Mouse (Mus musculus) ovary, postnatal 36 days (tissue): ENCODE measurements around the gene D630003M21Rik.

Source experiments
- DNase-seq: peaks from one replicate; pipeline ENCODE4 v3.0.0; 2022; ENCODE audit warnings: low spot score, mixed read lengths

D630003M21Rik gene

DNA sequence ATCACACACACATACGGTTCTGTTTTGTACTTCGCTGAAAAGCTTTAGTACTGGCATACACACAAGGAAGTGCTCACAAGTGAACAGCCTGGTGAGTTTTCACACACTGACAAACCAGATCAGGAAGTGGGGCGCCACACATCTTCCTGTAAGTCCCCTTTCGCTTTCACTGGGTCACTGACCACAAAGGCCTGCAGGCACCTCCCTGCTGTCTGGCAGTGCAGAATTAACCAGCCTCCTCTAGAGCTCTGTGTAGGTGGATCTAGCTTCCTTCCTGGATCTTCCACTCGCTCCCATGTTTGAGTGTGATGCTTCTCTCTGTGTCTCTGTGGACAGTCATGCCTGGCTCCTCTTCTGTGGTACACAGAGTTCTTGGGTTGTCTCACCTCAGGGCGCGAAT lies 62.4 kb downstream of the D630003M21Rik start:
- no peak for DNase-seq

DNA sequence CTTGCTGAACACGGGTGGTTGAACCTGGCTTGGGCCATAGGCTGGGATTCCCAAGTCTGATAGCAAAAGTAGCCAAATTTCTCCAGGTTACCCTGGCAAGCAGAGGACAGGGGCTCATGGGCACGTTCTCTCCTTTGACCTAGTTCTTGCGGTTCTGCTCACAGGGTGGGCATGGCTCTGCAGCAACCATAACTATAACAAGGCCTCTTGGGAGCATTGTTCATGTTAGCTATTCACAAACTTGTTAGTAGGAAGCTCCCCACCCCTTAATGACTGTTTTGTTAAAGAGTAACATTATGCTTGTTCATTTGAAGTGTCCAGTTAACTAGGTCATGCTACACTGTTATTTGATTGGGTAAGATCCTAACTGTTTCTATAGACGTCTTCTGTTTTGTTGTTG lies 63.2 kb downstream of the D630003M21Rik start:
- no peak for DNase-seq

DNA sequence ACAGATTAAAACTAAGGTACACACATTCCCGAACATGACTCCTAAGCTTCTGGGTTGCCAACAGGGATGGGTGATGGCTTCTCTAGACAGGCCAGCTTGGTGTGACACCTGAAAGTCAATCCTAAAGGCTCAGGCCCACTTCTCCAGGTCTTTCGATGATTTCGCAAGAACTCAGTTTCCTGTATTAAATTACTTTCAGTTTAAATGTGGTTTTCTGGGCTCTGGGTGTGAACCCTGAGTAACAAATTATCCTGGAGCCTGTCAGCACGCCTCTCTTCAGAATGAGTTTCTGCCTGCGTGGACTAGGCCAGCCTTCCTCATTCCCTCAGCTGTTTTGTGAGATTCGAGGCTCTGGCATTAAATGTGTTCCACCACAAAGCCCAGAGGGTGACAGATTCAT lies 66.0 kb downstream of the D630003M21Rik start:
- DNase-seq = no peak

DNA sequence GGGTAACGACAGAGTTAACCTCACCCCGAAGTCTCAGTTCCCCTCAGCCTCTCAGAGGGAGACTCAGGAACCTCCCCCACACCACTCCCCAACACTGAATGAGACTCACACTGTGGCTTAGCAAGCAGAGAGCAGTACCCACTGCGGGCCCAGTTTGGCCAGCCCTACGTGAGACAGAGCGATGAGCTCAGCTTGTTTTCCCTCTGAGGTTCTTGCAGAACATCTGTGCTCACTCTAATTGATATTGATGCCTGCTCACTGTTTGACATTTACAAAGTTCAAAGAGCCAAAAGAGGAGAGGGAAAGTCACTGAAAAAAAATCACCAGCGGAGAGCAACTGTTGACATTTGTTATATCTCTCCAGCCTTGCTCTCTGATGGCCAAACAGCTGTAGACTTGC lies 67.3 kb downstream of the D630003M21Rik start:
- DNase-seq = no peak

DNA sequence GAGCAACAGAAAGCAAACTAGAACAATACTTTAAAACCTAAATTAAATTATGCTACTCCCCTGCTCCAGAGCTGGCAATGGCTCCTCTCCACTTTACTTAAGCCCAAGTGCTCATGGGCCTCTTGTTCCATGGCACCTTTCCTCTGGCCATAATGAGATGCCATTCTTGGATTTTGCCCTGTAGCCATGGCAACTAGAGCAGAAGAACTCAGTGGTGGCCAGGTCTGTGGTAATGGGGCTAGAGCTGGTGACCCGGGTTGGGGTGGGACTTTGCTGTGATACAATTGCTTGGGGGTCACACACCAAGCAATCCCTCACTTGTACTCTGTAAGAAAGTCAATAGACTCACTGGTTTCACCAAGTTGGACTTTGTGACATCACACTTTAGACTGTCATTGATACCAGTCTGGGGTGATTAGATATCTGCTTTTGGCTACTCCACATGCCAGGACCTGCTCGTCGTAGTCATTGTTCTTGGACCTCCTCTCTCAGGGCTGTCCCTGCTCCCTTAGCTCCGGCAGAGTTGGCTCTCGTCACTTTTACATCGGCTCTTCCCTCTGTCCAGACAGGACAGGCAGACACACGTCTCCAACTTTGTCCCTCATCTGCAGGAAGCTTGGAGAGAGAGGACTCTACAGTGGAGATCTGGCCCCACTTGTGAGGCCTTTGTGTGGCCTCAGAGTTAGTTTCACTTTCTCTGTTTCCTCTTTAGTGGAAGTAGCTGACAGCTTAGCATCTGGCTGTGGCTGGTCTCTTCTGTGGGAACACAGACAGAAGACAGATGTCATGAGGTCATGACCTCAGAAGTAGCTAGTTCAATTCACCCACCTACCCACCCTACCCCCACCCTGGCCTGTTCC lies 69.4 kb downstream of the D630003M21Rik start:
- no peak for DNase-seq

DNA sequence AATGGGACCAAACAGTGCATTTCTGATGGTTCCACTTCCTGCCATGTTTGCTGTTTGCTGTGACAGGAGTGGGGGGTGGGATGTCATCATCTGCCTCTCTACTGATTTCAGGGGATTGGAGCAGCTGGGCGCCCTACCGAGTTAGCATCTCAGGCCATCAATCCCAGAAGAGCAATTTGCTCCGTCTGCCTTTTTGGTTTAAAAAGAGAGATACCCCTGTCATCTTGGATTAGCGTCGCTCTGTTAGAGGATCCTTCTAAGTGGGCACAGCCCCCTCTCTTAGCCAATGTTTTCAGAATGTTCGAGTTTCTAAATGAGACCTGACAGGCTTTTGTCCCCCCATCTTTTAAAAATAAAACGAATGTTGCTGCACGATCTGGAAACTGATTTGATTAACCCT lies 71.4 kb downstream of the D630003M21Rik start:
- no peak for DNase-seq

DNA sequence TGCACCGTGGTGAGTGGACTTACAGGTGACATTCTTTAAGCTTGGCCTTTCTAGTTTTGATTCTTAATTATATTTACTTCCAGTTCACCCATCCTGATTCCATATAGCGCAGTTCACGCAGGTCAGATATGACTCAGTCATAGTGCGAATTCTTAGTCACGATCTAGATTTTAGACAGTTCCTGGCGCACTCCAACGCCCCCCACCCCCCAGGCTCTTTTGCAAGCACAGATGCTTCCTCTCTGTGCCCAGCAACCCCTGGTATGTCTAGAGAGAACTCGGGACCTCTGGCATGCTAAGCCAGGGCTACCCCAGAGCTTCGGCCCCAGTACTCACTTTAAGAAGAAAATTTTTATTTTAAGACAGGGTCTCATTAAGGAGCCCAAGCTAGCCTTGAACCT lies 72.5 kb downstream of the D630003M21Rik start:
- no peak for DNase-seq

DNA sequence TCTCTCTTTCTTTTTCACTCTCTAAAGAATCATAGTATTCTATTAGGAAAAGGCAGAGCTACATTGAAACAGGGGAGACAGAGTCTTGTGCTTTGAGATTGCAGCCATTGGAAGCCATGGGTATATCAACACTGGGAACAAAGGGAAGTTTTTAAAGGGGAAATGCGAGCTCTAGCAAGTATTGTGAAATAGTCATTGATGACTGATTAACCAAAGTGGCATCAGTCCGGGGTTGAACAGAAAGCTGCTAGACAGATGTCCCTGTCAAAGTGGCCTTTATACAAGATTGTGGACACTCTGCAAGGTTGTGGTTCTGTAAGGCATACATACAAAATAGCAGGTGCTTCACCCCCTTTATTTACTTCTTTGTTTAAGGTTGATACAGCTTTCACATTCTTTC lies 73.4 kb downstream of the D630003M21Rik start:
- no peak for DNase-seq

DNA sequence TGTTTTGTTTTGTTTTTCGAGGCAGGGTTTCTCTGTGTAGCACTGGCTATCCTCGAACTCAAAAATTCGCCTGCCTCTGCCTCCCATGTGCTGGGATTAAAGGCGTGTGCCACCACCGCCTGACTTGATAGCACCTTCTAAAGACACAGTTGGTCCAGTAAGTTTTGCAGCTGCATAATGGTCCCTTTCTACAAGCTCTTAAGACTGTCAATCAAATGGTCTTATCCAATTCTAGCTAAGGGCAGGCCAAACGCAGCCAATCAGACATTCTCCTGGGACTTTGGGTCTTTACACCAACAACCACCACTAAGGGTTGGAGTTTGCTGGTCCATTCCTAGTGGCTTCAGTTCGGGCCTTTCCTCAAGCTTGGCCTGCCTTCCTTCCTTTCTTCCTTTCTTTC lies 73.9 kb downstream of the D630003M21Rik start:
- no peak for DNase-seq

DNA sequence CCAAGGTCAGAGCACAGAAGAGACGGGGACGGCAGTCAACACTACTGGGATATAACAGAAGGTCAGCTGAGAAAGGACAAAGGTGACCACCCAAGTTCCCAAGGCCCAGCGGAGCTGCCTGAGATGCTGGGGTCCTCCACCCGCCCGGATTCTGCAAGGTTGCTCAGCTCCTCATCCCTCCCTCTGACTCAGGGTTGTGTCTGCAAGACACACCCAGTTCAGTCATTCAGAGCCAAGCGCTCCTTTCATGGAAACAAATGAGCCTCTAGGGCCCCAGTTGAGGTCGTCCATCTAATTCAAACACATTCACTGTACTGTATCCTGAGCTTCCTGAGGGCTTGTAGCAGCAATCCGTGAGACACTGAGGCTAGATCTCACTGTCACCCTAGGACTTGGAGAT lies 74.4 kb downstream of the D630003M21Rik start:
- no peak for DNase-seq

DNA sequence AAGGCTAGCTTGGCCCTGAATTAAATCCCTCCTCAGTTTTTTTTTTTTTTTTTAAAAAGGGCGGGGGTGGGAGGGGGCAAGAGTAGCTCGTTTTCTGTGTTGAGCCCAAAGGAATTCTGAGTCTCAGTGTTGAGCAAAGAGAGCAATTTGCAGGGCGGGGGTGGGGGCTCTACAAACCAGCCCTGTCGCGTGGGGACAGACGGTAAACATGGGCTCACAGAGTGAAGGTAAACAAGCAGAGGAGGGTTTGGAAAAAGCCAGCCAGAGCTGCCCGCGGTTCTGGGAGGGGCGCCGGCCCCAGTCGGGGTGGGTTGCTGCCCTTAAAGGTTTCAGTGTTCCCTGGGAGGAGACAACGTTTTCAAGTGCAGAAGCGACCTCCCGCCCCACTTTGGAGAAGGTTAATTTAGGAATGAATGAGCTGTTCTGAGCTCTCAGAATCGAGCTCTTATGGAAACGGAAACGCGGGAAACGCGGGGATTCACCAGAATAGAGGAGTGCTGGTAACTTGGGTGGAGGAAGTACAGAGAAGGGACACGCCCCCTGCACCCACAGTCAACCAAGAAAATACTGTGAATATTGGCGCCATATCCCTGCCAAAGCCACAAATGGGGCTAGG lies 75.2 kb downstream of the D630003M21Rik start:
- no peak for DNase-seq

DNA sequence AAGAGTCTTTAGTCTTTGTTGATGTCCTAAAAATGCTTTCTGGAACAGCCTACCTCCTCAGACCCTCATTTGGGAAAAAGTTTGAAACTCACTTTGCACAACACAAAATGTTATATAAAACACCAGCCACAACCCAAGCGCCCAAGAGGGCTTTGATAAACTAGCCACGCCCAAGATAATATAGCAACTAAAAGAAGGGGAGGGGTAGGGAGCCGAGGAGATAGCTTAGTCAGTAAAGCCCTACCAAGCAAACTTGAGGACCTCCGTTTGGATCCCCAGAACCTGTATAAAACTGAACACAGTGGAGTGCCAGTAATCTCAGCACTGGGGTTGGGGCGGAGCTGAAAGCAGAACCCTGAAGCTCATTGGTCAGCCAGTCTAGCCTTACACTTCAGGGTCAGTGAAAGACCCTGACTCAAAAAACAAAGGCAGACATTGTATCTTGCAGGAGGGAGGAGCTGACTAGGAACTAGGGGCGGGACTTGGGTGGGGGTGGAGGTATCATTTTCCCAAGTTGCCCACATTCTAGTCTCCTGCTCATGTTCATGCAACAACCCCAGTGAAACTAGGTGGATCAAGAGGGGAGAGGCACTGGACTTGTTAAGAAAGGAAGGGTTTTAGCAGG lies 76.2 kb downstream of the D630003M21Rik start:
- DNase-seq = no peak

DNA sequence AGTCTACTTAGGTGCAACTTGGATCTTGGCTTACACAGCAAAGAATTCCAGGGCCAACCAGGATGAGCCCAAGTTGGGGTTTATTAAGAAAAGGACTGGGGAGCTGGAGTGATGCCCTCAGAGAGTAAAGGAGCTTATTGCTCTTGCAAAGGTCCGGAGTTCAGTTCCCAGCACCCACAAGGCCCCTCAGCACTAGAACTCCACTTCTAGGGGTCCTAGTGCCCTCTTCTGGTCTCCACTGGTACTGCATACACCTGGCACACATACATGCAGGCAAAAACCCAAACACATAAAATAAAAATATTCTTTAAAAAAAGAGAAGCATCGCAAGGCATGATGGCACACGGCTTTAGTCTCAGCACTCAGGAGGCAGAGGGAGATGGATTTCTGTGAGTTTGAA lies 77.9 kb downstream of the D630003M21Rik start:
- no peak for DNase-seq

DNA sequence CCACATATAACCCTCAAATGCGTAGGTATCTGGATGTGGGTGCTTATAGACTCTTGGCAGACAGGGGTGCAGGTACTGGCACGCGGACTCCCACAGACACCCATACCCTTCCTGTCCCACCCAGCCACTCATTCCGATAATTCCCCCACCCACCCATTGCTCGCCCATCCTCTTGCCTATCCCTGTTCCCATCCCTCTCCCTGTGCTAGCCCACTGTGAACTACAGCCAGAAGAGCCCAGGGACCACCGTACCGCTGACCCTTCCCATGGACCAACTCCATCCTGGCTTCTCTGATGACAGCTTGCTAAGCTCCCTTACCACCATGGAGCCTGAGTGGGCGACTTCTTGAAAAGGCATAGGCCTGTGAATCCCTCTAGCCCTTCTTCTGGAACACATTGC lies 82.1 kb downstream of the D630003M21Rik start:
- DNase-seq = no peak

DNA sequence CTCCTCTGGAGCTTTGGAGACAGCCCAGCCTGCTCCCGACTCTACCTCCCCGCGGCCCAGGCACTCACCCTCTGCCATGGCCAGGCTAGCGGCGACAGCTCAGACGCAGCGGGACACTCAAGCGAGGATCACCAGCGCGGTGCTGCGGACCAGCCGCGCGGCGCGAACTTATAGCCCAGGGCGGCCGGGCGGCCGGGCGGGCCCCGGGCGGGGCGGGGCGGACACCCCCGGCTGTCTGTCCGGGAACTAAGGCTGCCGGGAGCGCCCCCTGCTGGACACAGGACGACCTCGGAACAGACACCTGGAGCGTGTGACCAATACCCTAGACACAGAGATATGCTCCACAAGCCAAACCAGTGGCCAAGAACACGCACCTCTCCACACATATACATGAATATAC lies 82.8 kb downstream of the D630003M21Rik start, which contains the start of gene Tgm2:
Gene Tgm2 (minus strand): TSS at position 214 of the 400 bp plus-strand sequence.
- peak; percentile 88 for DNase-seq

DNA sequence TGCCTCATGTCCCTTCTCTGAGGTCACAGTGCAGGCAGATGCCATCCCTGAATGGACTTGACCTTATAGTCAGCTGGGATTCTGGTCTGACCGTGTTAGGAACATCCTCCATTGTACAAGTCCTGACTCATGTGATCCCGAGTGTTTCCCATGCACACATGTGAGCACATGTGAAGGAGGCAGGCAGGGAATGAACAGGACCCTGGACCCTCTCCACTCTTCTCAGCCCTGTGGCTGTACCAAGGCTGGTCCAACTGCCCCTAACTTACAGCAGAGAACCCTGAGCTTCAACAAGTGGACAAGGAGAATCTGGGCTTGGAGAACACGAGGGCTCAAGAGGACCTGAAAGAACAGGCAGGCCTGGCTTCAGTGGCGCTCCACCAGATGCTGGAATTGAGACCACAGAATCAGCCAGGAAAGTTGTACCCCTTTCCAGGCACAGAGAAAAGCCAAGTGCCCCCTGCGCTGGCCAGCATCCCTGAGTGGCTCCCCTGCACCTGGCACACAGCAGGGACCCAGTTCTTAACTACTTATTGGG lies 83.4 kb downstream of the D630003M21Rik start:
- no peak for DNase-seq

DNA sequence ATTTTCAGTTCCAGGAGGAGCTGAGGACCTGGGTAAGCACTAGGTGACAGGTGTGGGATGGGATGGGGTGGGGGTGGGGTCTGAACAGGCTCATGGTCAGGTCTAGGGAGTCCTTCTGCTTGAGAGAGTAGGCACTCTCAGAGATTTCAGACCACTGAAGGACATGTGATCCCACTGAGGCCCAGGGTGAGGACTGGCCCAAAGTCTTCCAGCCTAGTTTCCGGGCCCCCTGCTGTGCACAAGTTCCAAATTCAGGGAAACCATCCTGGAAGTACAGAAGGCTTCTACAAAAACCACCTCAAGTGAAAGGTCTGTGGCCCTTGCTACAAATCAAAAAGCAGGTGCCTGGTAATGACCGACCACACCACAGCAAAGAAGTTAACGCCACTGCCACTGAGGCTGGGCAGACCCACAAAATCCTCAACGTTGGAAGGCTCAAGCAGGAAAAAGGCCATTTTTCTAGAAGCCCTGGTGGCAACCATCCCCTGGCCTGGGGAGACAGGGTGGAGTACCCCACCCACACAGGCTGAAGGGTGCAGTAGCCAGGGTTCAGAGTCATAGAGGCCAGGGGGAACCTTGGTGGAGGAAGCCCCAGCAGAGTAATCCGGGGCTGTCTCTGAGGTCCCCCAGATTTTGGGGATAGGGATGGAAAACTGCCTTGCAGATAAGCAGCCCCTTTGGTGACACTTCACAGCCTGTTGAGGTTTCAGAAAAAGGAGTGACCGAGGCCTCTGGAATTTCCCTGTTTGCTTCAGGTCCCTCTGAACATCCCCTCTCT lies 84.1 kb downstream of the D630003M21Rik start:
- no peak for DNase-seq

DNA sequence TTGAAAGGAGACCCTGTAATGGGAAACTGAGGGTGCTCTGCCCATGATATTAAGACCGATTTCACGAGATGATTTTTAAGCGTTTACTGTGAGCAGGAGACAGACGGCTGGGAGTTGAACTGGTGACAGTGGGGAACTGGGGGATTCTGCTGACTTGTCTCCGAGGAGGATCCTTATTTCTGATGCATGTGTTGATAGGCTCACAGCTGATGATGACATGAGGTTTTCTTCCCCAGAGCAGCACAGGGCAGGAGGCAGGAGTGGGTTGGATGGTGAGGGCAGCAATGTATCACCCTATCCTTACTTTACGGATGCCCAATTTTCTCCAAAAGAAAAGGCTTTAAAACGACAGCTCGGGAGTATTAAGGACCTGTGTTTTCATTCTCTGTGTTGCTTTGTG lies 84.8 kb downstream of the D630003M21Rik start:
- no peak for DNase-seq

DNA sequence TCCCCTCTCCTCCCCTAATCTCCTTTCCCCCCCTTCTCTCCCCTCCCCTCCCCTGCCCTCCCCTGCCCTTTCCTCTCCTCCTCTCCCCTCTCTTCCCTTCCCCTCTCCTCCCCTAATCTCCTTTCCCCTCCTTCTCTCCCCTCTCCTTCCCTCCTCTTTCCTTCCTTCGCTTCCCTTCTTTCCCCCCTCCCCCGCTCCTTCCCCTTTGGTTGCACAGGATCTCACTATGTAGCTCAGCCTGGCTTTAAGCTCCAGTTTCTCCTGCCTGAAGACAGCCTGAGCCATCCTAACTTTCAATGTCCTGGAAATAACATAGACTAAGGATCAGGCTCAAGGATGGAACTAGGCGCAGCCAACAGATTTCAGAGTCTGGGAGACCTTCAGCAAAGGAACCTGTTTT lies 85.2 kb downstream of the D630003M21Rik start:
- DNase-seq = no peak

DNA sequence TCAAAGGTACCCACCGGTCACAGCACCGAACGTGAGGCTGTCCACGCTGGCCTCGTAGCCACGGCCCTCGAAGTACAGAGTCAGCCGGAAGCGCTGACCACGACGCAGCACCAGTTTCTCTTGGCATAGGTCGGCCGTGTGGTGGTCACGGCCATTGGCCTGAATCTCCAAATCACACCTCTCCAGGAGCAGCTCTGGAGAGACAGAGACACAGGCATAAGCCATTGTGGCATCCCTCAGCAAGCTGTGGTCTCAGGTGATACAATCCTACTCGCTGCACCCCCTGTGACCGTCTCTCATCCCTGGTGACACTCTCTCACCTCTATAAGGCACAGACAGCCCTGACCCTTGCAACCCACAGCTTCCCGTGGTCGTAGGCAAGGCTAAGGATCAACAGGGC lies 86.0 kb downstream of the D630003M21Rik start:
- DNase-seq = no peak

DNA sequence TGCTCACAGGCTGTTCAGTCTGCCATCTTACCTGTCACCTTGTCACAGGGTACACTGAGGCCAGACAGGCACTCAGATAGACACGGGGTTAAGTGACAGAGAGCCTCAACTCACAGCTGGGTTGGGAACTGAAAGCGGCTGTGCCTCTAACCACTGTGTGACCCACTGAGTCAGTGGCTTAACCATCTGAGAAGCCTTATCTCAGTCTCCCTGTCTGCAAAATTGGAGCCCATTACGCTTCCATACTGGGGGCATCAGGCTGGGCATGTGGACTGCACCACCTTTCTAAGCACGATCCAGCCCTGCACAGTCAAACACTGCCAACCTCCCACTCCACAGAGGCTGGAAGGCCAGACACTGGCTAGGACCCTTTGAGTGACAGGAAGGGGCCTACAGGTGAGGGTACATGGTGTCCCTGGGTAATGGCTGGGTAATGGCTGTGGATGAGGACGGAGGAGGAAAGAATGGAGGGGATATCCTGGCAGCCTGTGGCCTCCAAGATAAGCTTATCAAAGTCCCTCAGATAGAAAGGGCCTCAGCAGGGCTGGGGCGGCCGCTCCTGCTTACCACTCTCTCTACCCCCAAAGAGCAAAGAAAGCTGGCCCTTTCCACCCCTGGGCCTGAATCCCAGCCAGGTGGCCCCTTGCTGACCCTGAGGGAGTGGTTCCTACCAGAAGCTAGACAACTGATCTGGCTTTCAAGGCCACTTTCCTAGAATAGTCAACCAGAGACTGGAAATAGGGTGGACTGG lies 87.2 kb downstream of the D630003M21Rik start:
- peak; percentile 41 for DNase-seq
